Mouse (Mus musculus): ENCODE data around the gene Aco1. TPM values are rescaled to one million over a fixed set of nuclear protein-coding genes. Genes with fewer than 3 reads are reported as not detected.

Aco1 gene
- polyA plus RNA-seq, 1 experiment from 2014 or later, result 41.1 TPM

DNA sequence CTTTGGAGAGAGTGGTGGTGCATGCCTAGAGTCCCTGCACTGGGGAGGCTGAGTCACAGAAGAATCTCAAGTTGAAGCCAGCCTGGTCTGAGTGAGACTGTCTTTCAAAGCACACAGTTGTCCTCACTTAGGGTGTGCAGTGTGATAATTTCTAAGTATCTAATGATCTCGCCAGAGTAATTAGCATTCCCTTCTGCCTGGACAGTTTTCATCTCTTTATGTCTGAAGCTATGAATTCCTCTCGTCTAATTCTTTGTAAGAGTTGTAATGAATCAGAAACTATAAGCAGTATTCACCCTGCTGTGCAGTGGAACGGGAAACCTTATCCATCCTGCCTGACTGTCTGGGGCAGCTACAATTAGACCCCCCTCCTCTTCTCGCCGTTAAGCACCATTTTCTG is 64.8 kb downstream of the Aco1 start:
- Histone ChIP-seq H3K9ac (replicated peaks) (no peak overlapping the region), H3K36me3 (replicated peaks; ENCODE audit: insufficient read depth, low read length) (peaks cover 63% of the 10 kb centered on the region), H3K4me1 (ENCODE audit: insufficient read depth) (no peaks in the 10 kb centered on the region), H3K9me3 (ENCODE audit: low read length) (no peaks in the 10 kb centered on the region), H3K4me3 (ENCODE audit: low read depth, low read length) (no peak overlapping the region), H3K4me2 (ENCODE audit: low read depth, low read length) (no peak overlapping the region), H3K27me3 (ENCODE audit: insufficient read depth, low read length) (no peaks in the 10 kb centered on the region), H3K27ac (ENCODE audit: low read depth) (no peak overlapping the region)
- DNase-seq, result no peak
- no peak for ATAC-seq
- TF ChIP-seq CTCF (IDR thresholded peaks at IDR 0.05; ENCODE audit: low read depth), result no peak
- TF ChIP-seq EP300 (IDR thresholded peaks at IDR 0.05; ENCODE audit: low read depth), result no peak
- 79% methylated on average over 5 of the region's 5 CpGs for WGBS (ENCODE audit: insufficient replicate concordance)

- no peak for TF ChIP-seq CTCF (IDR thresholded peaks at IDR 0.05; ENCODE audit: low read depth)
- TF ChIP-seq EP300 (IDR thresholded peaks at IDR 0.05; ENCODE audit: low read depth), result no peak
- no peak for ATAC-seq
- Histone ChIP-seq H3K9ac (replicated peaks) (no peak overlapping the region), H3K27ac (ENCODE audit: low read depth) (no peak overlapping the region), H3K4me1 (ENCODE audit: insufficient read depth) (no peaks in the 10 kb centered on the region), H3K27me3 (ENCODE audit: insufficient read depth, low read length) (no peaks in the 10 kb centered on the region), H3K4me2 (ENCODE audit: low read depth, low read length) (no peak overlapping the region), H3K4me3 (ENCODE audit: low read depth, low read length) (no peak overlapping the region), H3K36me3 (replicated peaks; ENCODE audit: insufficient read depth, low read length) (peaks cover 64% of the 10 kb centered on the region), H3K9me3 (ENCODE audit: low read length) (no peaks in the 10 kb centered on the region)
- 72% methylated on average over 4 of the region's 6 CpGs for WGBS (ENCODE audit: insufficient replicate concordance)
- DNase-seq, result no peak
Observed at GRCm38 (mm10) chr4:40212177-40212576, 69.3 kb downstream of the Aco1 start.

GRCm38 (mm10) chr4:40217910-40218309 is 75.0 kb downstream of the Aco1 start:
- WGBS (ENCODE audit: insufficient replicate concordance), result 62% methylated on average over 3 of the region's 3 CpGs
- no peak overlapping the region for H3K27ac ChIP-seq (ENCODE audit: low read depth)
- no peaks in the 10 kb centered on the region for H3K9me3 ChIP-seq (ENCODE audit: low read length)

GRCm38 (mm10) chr4:40218382-40218781 is 75.5 kb downstream of the Aco1 start:
- 69% methylated on average over 7 of the region's 7 CpGs for WGBS (ENCODE audit: insufficient replicate concordance)
- no peak overlapping the region for H3K4me2 ChIP-seq (ENCODE audit: low read depth, low read length)
- TF ChIP-seq EP300 (IDR thresholded peaks at IDR 0.05; ENCODE audit: low read depth), result no peak
- TF ChIP-seq CTCF (IDR thresholded peaks at IDR 0.05; ENCODE audit: low read depth), result peak; percentile 71
- ATAC-seq (no peak), DNase-seq (peak; percentile 65)
- H3K4me1 ChIP-seq (ENCODE audit: insufficient read depth), result 0 out of 2 replicates have a peak, but pooled peaks cover 3% of the 10 kb centered on the region
- no peak overlapping the region for H3K9ac ChIP-seq (replicated peaks)
- H3K27ac ChIP-seq (ENCODE audit: low read depth), result no peak overlapping the region
- peaks cover 34% of the 10 kb centered on the region for H3K36me3 ChIP-seq (replicated peaks; ENCODE audit: insufficient read depth, low read length)
- no peaks in the 10 kb centered on the region for H3K27me3 ChIP-seq (ENCODE audit: insufficient read depth, low read length)
- no peaks in the 10 kb centered on the region for H3K9me3 ChIP-seq (ENCODE audit: low read length)
- no peak overlapping the region for H3K4me3 ChIP-seq (ENCODE audit: low read depth, low read length)

More at GRCm38 (mm10) chr4:40217910-40218309, 75.0 kb downstream of the Aco1 start:
- H3K4me1 ChIP-seq (ENCODE audit: insufficient read depth), result 0 out of 2 replicates have a peak, but pooled peaks cover 3% of the 10 kb centered on the region
- H3K27me3 ChIP-seq (ENCODE audit: insufficient read depth, low read length), result no peaks in the 10 kb centered on the region
- H3K36me3 ChIP-seq (replicated peaks; ENCODE audit: insufficient read depth, low read length), result peaks cover 37% of the 10 kb centered on the region
- DNase-seq (no peak), ATAC-seq (no peak)
- TF ChIP-seq CTCF (IDR thresholded peaks at IDR 0.05; ENCODE audit: low read depth) (0 out of 2 replicates have a peak, but pooled peaks have one; percentile 13), EP300 (IDR thresholded peaks at IDR 0.05; ENCODE audit: low read depth) (no peak)
- no peak overlapping the region for H3K4me2 ChIP-seq (ENCODE audit: low read depth, low read length)
- no peak overlapping the region for H3K4me3 ChIP-seq (ENCODE audit: low read depth, low read length)
- no peak overlapping the region for H3K9ac ChIP-seq (replicated peaks)

GRCm38 (mm10) chr4:40220437-40220836 is 77.6 kb downstream of the Aco1 start:
- no peaks in the 10 kb centered on the region for H3K27me3 ChIP-seq (ENCODE audit: insufficient read depth, low read length)
- no peaks in the 10 kb centered on the region for H3K9me3 ChIP-seq (ENCODE audit: low read length)
- TF ChIP-seq EP300 (IDR thresholded peaks at IDR 0.05; ENCODE audit: low read depth) (no peak), CTCF (IDR thresholded peaks at IDR 0.05; ENCODE audit: low read depth) (no peak)
- no peak overlapping the region for H3K4me3 ChIP-seq (ENCODE audit: low read depth, low read length)
- DNase-seq, result no peak
- 0 out of 2 replicates have a peak overlapping the region, but pooled peaks have one; percentile 7 for H3K9ac ChIP-seq (replicated peaks)
- WGBS (ENCODE audit: insufficient replicate concordance), result 43% methylated on average over 12 of the region's 12 CpGs
- no peak for ATAC-seq
- 0 out of 2 replicates have a peak, but pooled peaks cover 3% of the 10 kb centered on the region for H3K4me1 ChIP-seq (ENCODE audit: insufficient read depth)
- H3K36me3 ChIP-seq (replicated peaks; ENCODE audit: insufficient read depth, low read length), result peaks cover 42% of the 10 kb centered on the region
- H3K27ac ChIP-seq (ENCODE audit: low read depth), result peak overlapping the region; percentile 64
- peak overlapping the region; percentile 53; the same call in 1 of the 2 replicates for H3K4me2 ChIP-seq (ENCODE audit: low read depth, low read length)

GRCm38 (mm10) chr4:40221004-40221760 is 78.3 kb downstream of the Aco1 start:
- H3K36me3 ChIP-seq (replicated peaks; ENCODE audit: insufficient read depth, low read length), result peaks cover 43% of the 10 kb centered on the region
- no peak overlapping the region for H3K4me3 ChIP-seq (ENCODE audit: low read depth, low read length)
- DNase-seq (peak; percentile 70), ATAC-seq (peak; percentile 94)
- H3K9ac ChIP-seq (replicated peaks), result no peak overlapping the region
- no peaks in the 10 kb centered on the region for H3K9me3 ChIP-seq (ENCODE audit: low read length)
- peak overlapping the region; percentile 53 for H3K4me2 ChIP-seq (ENCODE audit: low read depth, low read length)
- no peaks in the 10 kb centered on the region for H3K27me3 ChIP-seq (ENCODE audit: insufficient read depth, low read length)
- 0 out of 2 replicates have a peak, but pooled peaks cover 3% of the 10 kb centered on the region for H3K4me1 ChIP-seq (ENCODE audit: insufficient read depth)
- WGBS (ENCODE audit: insufficient replicate concordance), result 43% methylated on average over 14 of the region's 14 CpGs
- H3K27ac ChIP-seq (ENCODE audit: low read depth), result peak overlapping the region; percentile 96
- TF ChIP-seq CTCF (IDR thresholded peaks at IDR 0.05; ENCODE audit: low read depth) (no peak), EP300 (IDR thresholded peaks at IDR 0.05; ENCODE audit: low read depth) (no peak)
